Comparison of ENCODE assay signal across 21 mouse cellular contexts in genomic region chr10:95694559-95695251, GRCm38 (mm10). TPM values are rescaled to one million over a fixed set of nuclear protein-coding genes. Genes with fewer than 3 reads are reported as not detected.
A peak's percentile ranks its signal among the peaks of the same experiment; 100 is the strongest.
DNase-seq lines count a peak whose midpoint lies in the region; ATAC-seq and TF ChIP-seq lines count a peak whose summit lies in the region.
"Had no signal": no experiment of that assay in that cellular context is flagged by ENCODE, and none has a peak within 500 bp of the region (broad histone marks: within the 10 kb centered on the region; RNA-seq: fewer than 3 reads in every experiment).

No protein-coding gene starts in this region.

- H3K9ac ChIP-seq in forebrain, embryonic 16.5 days (replicated peaks; ENCODE audit: low read depth, low read length) = no peak overlapping the region
- H3K9ac ChIP-seq in kidney, postnatal 0 days (ENCODE audit: low read depth, low read length) = no peak overlapping the region
- H3K9ac ChIP-seq in midbrain, embryonic 11.5 days (ENCODE audit: low read length) = no peak overlapping the region
- no peak overlapping the region for H3K9ac ChIP-seq in neural tube, embryonic 15.5 days (replicated peaks)
- H3K9ac ChIP-seq: embryonic facial prominence, embryonic 12.5 days; forebrain, embryonic 13.5 days; heart, embryonic 15.5 days; lung, embryonic 15.5 days had no signal

- DNase-seq in forebrain, embryonic 10.5 days (ENCODE audit: extremely low spot score, low spot score) = no peak
- DNase-seq in kidney, postnatal 0 days (ENCODE audit: low spot score) = no peak
- no peak for DNase-seq in kidney, adult 11 months
- DNase-seq in midbrain, embryonic 11.5 days (ENCODE audit: low spot score, missing footprints) = no peak
- DNase-seq in gastrocnemius, postnatal 25 days = no peak
- no peak for DNase-seq in layer of hippocampus, adult 11-12 months (ENCODE audit: low spot score)
- DNase-seq: adrenal gland, adult 2 months; cerebellum, postnatal 14 days; gastrocnemius, postnatal 36 days had no signal

- TF ChIP-seq CTCF in kidney, postnatal 0 days (IDR thresholded peaks at IDR 0.05; ENCODE audit: low read depth) = no peak

- no peaks in the 10 kb centered on the region for H3K27me3 ChIP-seq in forebrain, embryonic 16.5 days (replicated peaks; ENCODE audit: control insufficient read depth, insufficient read depth, low read length)
- no peaks in the 10 kb centered on the region for H3K27me3 ChIP-seq in forebrain, embryonic 10.5 days (ENCODE audit: poor library complexity, severe bottlenecking)
- no peaks in the 10 kb centered on the region for H3K27me3 ChIP-seq in kidney, postnatal 0 days (ENCODE audit: insufficient read depth, low read length)
- no peaks in the 10 kb centered on the region for H3K27me3 ChIP-seq in midbrain, embryonic 11.5 days (ENCODE audit: control insufficient read depth, insufficient read depth, low read length)
- H3K27me3 ChIP-seq in neural tube, embryonic 15.5 days (replicated peaks) = no peaks in the 10 kb centered on the region
- H3K27me3 ChIP-seq: embryonic facial prominence, embryonic 12.5 days; forebrain, embryonic 13.5 days; heart, embryonic 15.5 days; lung, embryonic 15.5 days; Patski had no signal

- H3K4me3 ChIP-seq in forebrain, embryonic 16.5 days (replicated peaks; ENCODE audit: low read length) = no peak overlapping the region
- no peak overlapping the region for H3K4me3 ChIP-seq in forebrain, embryonic 10.5 days
- no peak overlapping the region for H3K4me3 ChIP-seq in kidney, postnatal 0 days (replicated peaks; ENCODE audit: low read depth, low read length)
- H3K4me3 ChIP-seq in midbrain, embryonic 11.5 days (ENCODE audit: low read depth, low read length) = no peak overlapping the region
- no peak overlapping the region for H3K4me3 ChIP-seq in neural tube, embryonic 15.5 days (replicated peaks)
- H3K4me3 ChIP-seq: embryonic facial prominence, embryonic 12.5 days; forebrain, embryonic 13.5 days; heart, embryonic 15.5 days; left cerebral cortex, adult 2 months; lung, embryonic 15.5 days had no signal

- WGBS in forebrain, embryonic 16.5 days = 55% methylated on average over 12 of the region's 12 CpGs
- WGBS in forebrain, embryonic 10.5 days = 77% methylated on average over 12 of the region's 12 CpGs
- WGBS in kidney, postnatal 0 days = 59% methylated on average over 12 of the region's 12 CpGs
- WGBS in midbrain, embryonic 11.5 days = 74% methylated on average over 12 of the region's 12 CpGs
- 43% methylated on average over 12 of the region's 12 CpGs for WGBS in neural tube, embryonic 15.5 days

- no peaks in the 10 kb centered on the region for H3K9me3 ChIP-seq in forebrain, embryonic 16.5 days (ENCODE audit: control insufficient read depth, low read length)
- no peaks in the 10 kb centered on the region for H3K9me3 ChIP-seq in forebrain, embryonic 10.5 days
- no peaks in the 10 kb centered on the region for H3K9me3 ChIP-seq in kidney, postnatal 0 days (replicated peaks; ENCODE audit: low read length)
- H3K9me3 ChIP-seq in midbrain, embryonic 11.5 days (ENCODE audit: control insufficient read depth, low read length) = no peaks in the 10 kb centered on the region
- H3K9me3 ChIP-seq in neural tube, embryonic 15.5 days (replicated peaks) = no peaks in the 10 kb centered on the region
- H3K9me3 ChIP-seq: embryonic facial prominence, embryonic 12.5 days; forebrain, embryonic 13.5 days; heart, embryonic 15.5 days; lung, embryonic 15.5 days had no signal

- 0 out of 2 replicates have a peak, but pooled peaks cover 3% of the 10 kb centered on the region for H3K4me1 ChIP-seq in forebrain, embryonic 16.5 days (replicated peaks; ENCODE audit: control insufficient read depth, insufficient read depth, low read length)
- H3K4me1 ChIP-seq in forebrain, embryonic 10.5 days = peaks cover 12% of the 10 kb centered on the region
- H3K4me1 ChIP-seq in kidney, postnatal 0 days (replicated peaks; ENCODE audit: insufficient read depth, low read length) = no peaks in the 10 kb centered on the region; the same call in 1 of the 2 replicates
- no peaks in the 10 kb centered on the region for H3K4me1 ChIP-seq in midbrain, embryonic 11.5 days (ENCODE audit: control insufficient read depth, insufficient read depth, low read length)
- H3K4me1 ChIP-seq in neural tube, embryonic 15.5 days = peaks cover 11% of the 10 kb centered on the region
- H3K4me1 ChIP-seq: lung, embryonic 15.5 days had no signal

- H3K36me3 ChIP-seq in forebrain, embryonic 16.5 days (ENCODE audit: control insufficient read depth, insufficient read depth) = no peaks in the 10 kb centered on the region
- no peaks in the 10 kb centered on the region for H3K36me3 ChIP-seq in forebrain, embryonic 10.5 days (replicated peaks)
- H3K36me3 ChIP-seq in kidney, postnatal 0 days (ENCODE audit: insufficient read depth, low read length) = no peaks in the 10 kb centered on the region
- H3K36me3 ChIP-seq in midbrain, embryonic 11.5 days (ENCODE audit: control insufficient read depth, insufficient read depth, low read length) = no peaks in the 10 kb centered on the region
- no peaks in the 10 kb centered on the region for H3K36me3 ChIP-seq in neural tube, embryonic 15.5 days
- H3K36me3 ChIP-seq: embryonic facial prominence, embryonic 12.5 days; heart, embryonic 15.5 days; lung, embryonic 15.5 days had no signal

- no peak overlapping the region for H3K4me2 ChIP-seq in forebrain, embryonic 16.5 days (ENCODE audit: low read length)
- no peak overlapping the region; the same call in 1 of the 2 replicates for H3K4me2 ChIP-seq in kidney, postnatal 0 days (ENCODE audit: low read length)
- H3K4me2 ChIP-seq in midbrain, embryonic 11.5 days = no peak overlapping the region
- H3K4me2 ChIP-seq in neural tube, embryonic 15.5 days = peak overlapping the region; percentile 34; the same call in 1 of the 2 replicates
- H3K4me2 ChIP-seq: embryonic facial prominence, embryonic 12.5 days; forebrain, embryonic 13.5 days; heart, embryonic 15.5 days; lung, embryonic 15.5 days had no signal

- H3K27ac ChIP-seq in forebrain, embryonic 16.5 days (ENCODE audit: low read length) = no peak overlapping the region
- H3K27ac ChIP-seq in forebrain, embryonic 10.5 days = no peak overlapping the region
- H3K27ac ChIP-seq in kidney, postnatal 0 days = peak overlapping the region; percentile 22; the same call in 1 of the 2 replicates
- no peak overlapping the region for H3K27ac ChIP-seq in midbrain, embryonic 11.5 days (ENCODE audit: low read depth, low read length)
- no peak overlapping the region for H3K27ac ChIP-seq in neural tube, embryonic 15.5 days (replicated peaks)
- H3K27ac ChIP-seq: embryonic facial prominence, embryonic 12.5 days; forebrain, embryonic 13.5 days; heart, embryonic 15.5 days; left cerebral cortex, adult 2 months; lung, embryonic 15.5 days had no signal

- ATAC-seq in forebrain, embryonic 16.5 days = peak; percentile 47
- peak; percentile 52; the same call in 1 of the 2 replicates for ATAC-seq in kidney, postnatal 0 days (replicated peaks; ENCODE audit: low FRiP score, low read depth)
- ATAC-seq in midbrain, embryonic 11.5 days (ENCODE audit: low FRiP score) = peak; percentile 33; the same call in 1 of the 2 replicates
- ATAC-seq in neural tube, embryonic 15.5 days (ENCODE audit: low FRiP score) = peak; percentile 68
- ATAC-seq: forebrain, embryonic 13.5 days; inflammation-experienced regulatory T-cells, adult 6 months; Patski had no signal

RNA-seq across cellular contexts. Expression of gene Anapc15-ps, which starts 21.5 kb away (rescaled TPM):
- polyA plus RNA-seq in forebrain, embryonic 16.5 days (2015; fragmentation: Nextera tagmentation; extraction: Ambion mirVana) = not detected in 2 replicates
- polyA plus RNA-seq in forebrain, embryonic 10.5 days (2016; fragmentation: Nextera tagmentation; extraction: Ambion mirVana) = not detected in 2 replicates
- not detected in 2 replicates for polyA plus RNA-seq in kidney, postnatal 0 days (2015; fragmentation: Nextera tagmentation; extraction: Ambion mirVana)
- polyA plus RNA-seq in midbrain, embryonic 11.5 days (2014; fragmentation: Nextera tagmentation; extraction: Ambion mirVana) = not detected in 2 replicates
- not detected in 2 replicates for polyA plus RNA-seq in neural tube, embryonic 15.5 days (2015; fragmentation: Nextera tagmentation; extraction: Ambion mirVana)
- total RNA-seq in gastrocnemius, postnatal 25 days (2021) = not detected
- total RNA-seq: adrenal gland, adult 2 months; gastrocnemius, postnatal 36 days; layer of hippocampus, adult 18-20 months; left cerebral cortex, adult 2 months; liver, adult 2 months; megakaryocyte, adult 5-6 weeks had no signal
- polyA plus RNA-seq: adrenal gland, adult 2 months; embryonic facial prominence, embryonic 12.5 days; forebrain, embryonic 13.5 days; heart, embryonic 15.5 days; inflammation-experienced regulatory T-cells, adult 6 months; liver, adult 2 months had no signal
